ENCODE assay signal across 11 mouse cellular contexts in the genomic region with DNA sequence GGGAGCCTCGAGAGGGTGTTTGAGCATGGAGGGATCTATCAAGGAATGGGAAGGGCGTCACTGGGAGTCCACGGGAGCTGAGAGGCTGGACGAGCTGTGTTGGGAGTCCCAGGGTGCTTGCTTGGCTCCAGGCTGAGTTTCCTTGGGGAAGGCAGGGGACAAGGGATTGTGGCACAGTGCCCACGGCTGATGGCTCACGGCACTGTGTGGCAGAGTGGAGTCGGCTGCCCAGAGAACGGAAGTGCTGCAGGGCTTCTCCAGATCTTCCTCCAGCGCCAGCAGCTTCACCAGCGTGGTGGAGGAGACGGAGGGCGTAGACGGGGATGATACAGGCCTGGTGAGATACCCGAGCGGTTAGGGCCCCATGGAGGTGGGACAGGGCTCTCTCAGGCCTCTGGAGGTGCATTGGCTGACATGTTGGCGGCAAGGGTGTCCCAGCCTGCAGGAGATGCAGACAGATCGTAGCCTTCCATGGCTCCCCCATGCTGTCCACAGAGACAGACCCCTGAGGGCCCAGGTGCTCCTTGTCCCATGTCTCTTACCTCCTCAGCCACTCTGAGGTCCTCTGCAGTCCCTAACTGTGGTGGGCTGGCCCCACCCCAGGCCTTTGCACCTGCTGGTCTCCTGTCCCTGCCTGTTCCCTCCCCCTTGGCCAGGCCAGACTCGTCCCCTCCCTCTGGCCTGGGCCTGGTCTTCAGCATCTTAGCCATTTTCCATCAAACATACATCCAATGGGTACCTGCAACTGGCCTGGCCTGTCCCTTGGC.
DNase-seq lines count a peak whose midpoint lies in the region; ATAC-seq and TF ChIP-seq lines count a peak whose summit lies in the region.
"Had no signal": no experiment of that assay in that cellular context is flagged by ENCODE, and none has a peak within 500 bp of the region (broad histone marks: within the 10 kb centered on the region; RNA-seq: fewer than 3 reads in every experiment).

No protein-coding gene starts in this region.

- no peaks in the 10 kb centered on the region for H3K27me3 ChIP-seq in hindbrain, embryonic 14.5 days (ENCODE audit: control insufficient read depth, insufficient read depth, low read length)
- H3K27me3 ChIP-seq in neural tube, embryonic 12.5 days (replicated peaks) = peaks cover 37% of the 10 kb centered on the region

- WGBS in hindbrain, embryonic 14.5 days = 69% methylated on average over 18 of the region's 18 CpGs
- 81% methylated on average over 18 of the region's 18 CpGs for WGBS in neural tube, embryonic 12.5 days

- no peak for TF ChIP-seq CTCF in left cerebral cortex, adult 2 months (IDR thresholded peaks at IDR 0.05)

- 0 out of 2 replicates have a peak overlapping the region, but pooled peaks have one; percentile 12 for H3K9ac ChIP-seq in hindbrain, embryonic 14.5 days
- 0 out of 2 replicates have a peak overlapping the region, but pooled peaks have one; percentile 26 for H3K9ac ChIP-seq in neural tube, embryonic 12.5 days
- H3K9ac ChIP-seq: liver, embryonic 15.5 days had no signal

- H3K36me3 ChIP-seq in hindbrain, embryonic 14.5 days (replicated peaks; ENCODE audit: control insufficient read depth, insufficient read depth) = 0 out of 2 replicates have a peak, but pooled peaks cover 5% of the 10 kb centered on the region
- H3K36me3 ChIP-seq in neural tube, embryonic 12.5 days = no peaks in the 10 kb centered on the region
- H3K36me3 ChIP-seq: liver, embryonic 15.5 days had no signal

- intact Hi-C loops in left cerebral cortex, adult 2 months (cut with DNase I) = no loop called here

- H3K9me3 ChIP-seq in hindbrain, embryonic 14.5 days (ENCODE audit: control insufficient read depth, low read length) = no peaks in the 10 kb centered on the region
- no peaks in the 10 kb centered on the region for H3K9me3 ChIP-seq in neural tube, embryonic 12.5 days
- H3K9me3 ChIP-seq: liver, embryonic 15.5 days had no signal

- H3K4me2 ChIP-seq in hindbrain, embryonic 14.5 days (replicated peaks) = peak overlapping the region; percentile 52; the same call in 1 of the 2 replicates
- peak overlapping the region; percentile 76 for H3K4me2 ChIP-seq in neural tube, embryonic 12.5 days (replicated peaks)
- H3K4me2 ChIP-seq: liver, embryonic 15.5 days had no signal

- ATAC-seq in hindbrain, embryonic 14.5 days (ENCODE audit: low FRiP score) = no peak
- no peak for ATAC-seq in neural tube, embryonic 12.5 days (ENCODE audit: low FRiP score, low read depth)

- H3K27ac ChIP-seq in left cerebral cortex, adult 2 months = peak overlapping the region; percentile 19; the same call in 1 of the 2 replicates
- H3K27ac ChIP-seq in hindbrain, embryonic 14.5 days = no peak overlapping the region
- H3K27ac ChIP-seq in neural tube, embryonic 12.5 days = no peak overlapping the region
- H3K27ac ChIP-seq: kidney, postnatal 0 days; liver, embryonic 15.5 days; stomach, postnatal 0 days had no signal

- peak in 1 of 2 experiments; percentile 35 for DNase-seq in left cerebral cortex, adult 2 months (ENCODE audit: extremely low spot score in 1 of 2, low spot score in 2 of 2)
- DNase-seq in left cerebral cortex, adult 11 months (ENCODE audit: low spot score) = no peak
- DNase-seq in cerebellum, adult 9-11 months = peak; percentile 82
- no peak for DNase-seq in hindbrain, embryonic 14.5 days (ENCODE audit: low spot score)
- DNase-seq in layer of hippocampus, adult 18-20 months (ENCODE audit: low spot score in 2 of 2) = no peak
- no peak for DNase-seq in kidney, adult 11 months
- DNase-seq: heart, postnatal 14 days had no signal

- peaks cover 25% of the 10 kb centered on the region for H3K4me1 ChIP-seq in hindbrain, embryonic 14.5 days (replicated peaks; ENCODE audit: control insufficient read depth, insufficient read depth, low read length)
- H3K4me1 ChIP-seq in neural tube, embryonic 12.5 days = peaks cover 37% of the 10 kb centered on the region

- H3K4me3 ChIP-seq in left cerebral cortex, adult 2 months = no peak overlapping the region
- H3K4me3 ChIP-seq in hindbrain, embryonic 14.5 days (replicated peaks; ENCODE audit: low read length) = no peak overlapping the region
- H3K4me3 ChIP-seq in neural tube, embryonic 12.5 days = no peak overlapping the region
- H3K4me3 ChIP-seq: liver, embryonic 15.5 days had no signal
